In genomic region chr11:70238591-70239440, GRCm38 (mm10) we compare ENCODE assay signal across 8 mouse cellular contexts. TPM values are rescaled to one million over a fixed set of nuclear protein-coding genes. Genes with fewer than 3 reads are reported as not detected.
DNase-seq lines count a peak whose midpoint lies in the region; ATAC-seq and TF ChIP-seq lines count a peak whose summit lies in the region.

No protein-coding gene starts in this region.

- no peaks in the 10 kb centered on the region for H3K9me3 ChIP-seq in forebrain, embryonic 16.5 days (ENCODE audit: control insufficient read depth, low read length)
- H3K9me3 ChIP-seq in neural tube, embryonic 13.5 days: no peaks in the 10 kb centered on the region

- peak overlapping the region; percentile 98 for H3K4me3 ChIP-seq in left cerebral cortex, adult 2 months
- peak overlapping the region; percentile 94 for H3K4me3 ChIP-seq in bone marrow macrophage, adult 2 months (ENCODE audit: insufficient read depth, low read length)
- peak overlapping the region; percentile 58 for H3K4me3 ChIP-seq in forebrain, embryonic 16.5 days (replicated peaks; ENCODE audit: low read length)
- H3K4me3 ChIP-seq in neural tube, embryonic 13.5 days: peak overlapping the region; percentile 95

- H3K4me1 ChIP-seq in bone marrow macrophage, adult 2 months (ENCODE audit: control insufficient read depth, insufficient read depth, low read length): peaks cover 22% of the 10 kb centered on the region
- peaks cover 27% of the 10 kb centered on the region for H3K4me1 ChIP-seq in forebrain, embryonic 16.5 days (replicated peaks; ENCODE audit: control insufficient read depth, insufficient read depth, low read length)
- H3K4me1 ChIP-seq in neural tube, embryonic 13.5 days (replicated peaks): peaks cover 38% of the 10 kb centered on the region

- TF ChIP-seq POLR2A in bone marrow macrophage, adult 2 months (IDR thresholded peaks at IDR 0.05; ENCODE audit: borderline replicate concordance, low read depth, low read length): no peak

- H3K27me3 ChIP-seq in forebrain, embryonic 16.5 days (replicated peaks; ENCODE audit: control insufficient read depth, insufficient read depth, low read length): no peaks in the 10 kb centered on the region
- no peaks in the 10 kb centered on the region for H3K27me3 ChIP-seq in neural tube, embryonic 13.5 days

- ATAC-seq in forebrain, embryonic 16.5 days: no peak
- ATAC-seq in neural tube, embryonic 13.5 days (ENCODE audit: low read depth): 0 out of 2 replicates have a peak, but pooled peaks have one; percentile 3

- intact Hi-C loops in left cerebral cortex, adult 2 months (cut with DNase I): loop anchor here (10.0 kb wide), 1 partner anchor 416 kb away; the partner anchor contains the start of genes Eno3 and Pfn1
- intact Hi-C loops in left cerebral cortex, postnatal 10 days (cut with DNase I): no loop called here

- peaks cover 4% of the 10 kb centered on the region; the same call in 1 of the 2 replicates for H3K36me3 ChIP-seq in forebrain, embryonic 16.5 days (ENCODE audit: control insufficient read depth, insufficient read depth)
- H3K36me3 ChIP-seq in neural tube, embryonic 13.5 days: peaks cover 20% of the 10 kb centered on the region

- H3K9ac ChIP-seq in forebrain, embryonic 16.5 days (replicated peaks; ENCODE audit: low read depth, low read length): peak overlapping the region; percentile 70
- H3K9ac ChIP-seq in neural tube, embryonic 13.5 days: peak overlapping the region; percentile 94

- no peak for TF ChIP-seq CTCF in left cerebral cortex, adult 2 months (IDR thresholded peaks at IDR 0.05)
- TF ChIP-seq CTCF in bone marrow macrophage, adult 2 months (IDR thresholded peaks at IDR 0.05; ENCODE audit: low read depth, low read length): no peak

- 10% methylated on average over 23 of the region's 23 CpGs for whole genome bisulfite sequencing in forebrain, embryonic 16.5 days
- 14% methylated on average over 23 of the region's 23 CpGs for WGBS in neural tube, embryonic 13.5 days

- no peak for DNase-seq in left cerebral cortex, adult 2 months (ENCODE audit: extremely low spot score in 1 of 2, low spot score in 2 of 2)
- DNase-seq in left cerebral cortex, postnatal 10 days (ENCODE audit: extremely low spot score in 1 of 2, low spot score in 2 of 2): no peak
- DNase-seq in kidney, postnatal 4 days: peak; percentile 32 to 49
- no peak for DNase-seq in layer of hippocampus, adult 11-12 months (ENCODE audit: low spot score)
- DNase-seq in right cerebral cortex, adult 2 months (ENCODE audit: low spot score in 2 of 2): no peak

- H3K27ac ChIP-seq in left cerebral cortex, adult 2 months: peak overlapping the region; percentile 92
- peak overlapping the region; percentile 92 for H3K27ac ChIP-seq in bone marrow macrophage, adult 2 months (ENCODE audit: insufficient read depth, low read depth, low read length)
- H3K27ac ChIP-seq in forebrain, embryonic 16.5 days (ENCODE audit: low read length): peak overlapping the region; percentile 70
- peak overlapping the region; percentile 95 for H3K27ac ChIP-seq in neural tube, embryonic 13.5 days (replicated peaks)

- H3K4me2 ChIP-seq in forebrain, embryonic 16.5 days (ENCODE audit: low read length): peak overlapping the region; percentile 88
- H3K4me2 ChIP-seq in neural tube, embryonic 13.5 days: peak overlapping the region; percentile 99

RNA-seq across cellular contexts. Expression of gene Gm21988, which starts 0.8 kb away (rescaled TPM):
- 1 to 10 TPM; 4.9 to 5.3 TPM for total RNA-seq in left cerebral cortex, adult 2 months (2021)
- 1 to 10 TPM; 6.0 to 8.7 TPM for total RNA-seq in left cerebral cortex, postnatal 10 days (2021)
- 3.3 and 4.8 TPM in 2 replicates for polyA plus RNA-seq in bone marrow macrophage, adult 2 months (2012; ENCODE audit: insufficient read depth, insufficient read length, missing spikeins)
- polyA plus RNA-seq in forebrain, embryonic 16.5 days (2015; fragmentation: Nextera tagmentation; extraction: Ambion mirVana): 13.2 and 14.6 TPM in 2 replicates
- 17.0 and 18.3 TPM in 2 replicates for polyA plus RNA-seq in neural tube, embryonic 13.5 days (2015; fragmentation: Nextera tagmentation; extraction: Ambion mirVana)

RNA-seq across cellular contexts. Expression of gene Rnasek, which starts 0.8 kb away (rescaled TPM):
- total RNA-seq in left cerebral cortex, adult 2 months (2021): 100 to 1,000 TPM; 241 to 270 TPM
- total RNA-seq in left cerebral cortex, postnatal 10 days (2021): 100 to 1,000 TPM; 279 to 285 TPM
- polyA plus RNA-seq in bone marrow macrophage, adult 2 months (2012; ENCODE audit: insufficient read depth, insufficient read length, missing spikeins): 322 and 354 TPM in 2 replicates
- 287 and 291 TPM in 2 replicates for polyA plus RNA-seq in forebrain, embryonic 16.5 days (2015; fragmentation: Nextera tagmentation; extraction: Ambion mirVana)
- polyA plus RNA-seq in neural tube, embryonic 13.5 days (2015; fragmentation: Nextera tagmentation; extraction: Ambion mirVana): 362 and 382 TPM in 2 replicates

RNA-seq across cellular contexts. Expression of gene 0610010K14Rik, which starts 1.1 kb away (rescaled TPM):
- total RNA-seq in left cerebral cortex, adult 2 months (2021): 10 to 100 TPM; 45.5 to 51.2 TPM
- 10 to 100 TPM; 53.7 to 54.1 TPM for total RNA-seq in left cerebral cortex, postnatal 10 days (2021)
- polyA plus RNA-seq in bone marrow macrophage, adult 2 months (2012; ENCODE audit: insufficient read depth, insufficient read length, missing spikeins): 49.9 and 53.0 TPM in 2 replicates
- polyA plus RNA-seq in forebrain, embryonic 16.5 days (2015; fragmentation: Nextera tagmentation; extraction: Ambion mirVana): 174 and 180 TPM in 2 replicates
- 161 and 174 TPM in 2 replicates for polyA plus RNA-seq in neural tube, embryonic 13.5 days (2015; fragmentation: Nextera tagmentation; extraction: Ambion mirVana)

RNA-seq across cellular contexts. Expression of gene Bcl6b, which starts 9.2 kb away (rescaled TPM):
- 1 to 10 TPM; 1.7 to 3.5 TPM for total RNA-seq in left cerebral cortex, adult 2 months (2021)
- total RNA-seq in left cerebral cortex, postnatal 10 days (2021): 1 to 10 TPM; 7.1 to 8.6 TPM
- 0.32 and 0.70 TPM in 2 replicates for polyA plus RNA-seq in bone marrow macrophage, adult 2 months (2012; ENCODE audit: insufficient read depth, insufficient read length, missing spikeins)
- polyA plus RNA-seq in forebrain, embryonic 16.5 days (2015; fragmentation: Nextera tagmentation; extraction: Ambion mirVana): 6.9 and 8.1 TPM in 2 replicates
- polyA plus RNA-seq in neural tube, embryonic 13.5 days (2015; fragmentation: Nextera tagmentation; extraction: Ambion mirVana): 6.0 and 6.1 TPM in 2 replicates

RNA-seq across cellular contexts. Expression of gene Alox12, which starts 16.3 kb away (rescaled TPM):
- total RNA-seq in left cerebral cortex, adult 2 months (2021): under 1 TPM; 0.16 to 0.19 TPM
- under 1 TPM; 0.32 to 0.41 TPM for total RNA-seq in left cerebral cortex, postnatal 10 days (2021)
- polyA plus RNA-seq in bone marrow macrophage, adult 2 months (2012; ENCODE audit: insufficient read depth, insufficient read length, missing spikeins): 0.27 TPM in 1 of 2 replicates, not detected in the other
- polyA plus RNA-seq in forebrain, embryonic 16.5 days (2015; fragmentation: Nextera tagmentation; extraction: Ambion mirVana): 0.42 and 0.82 TPM in 2 replicates
- 2.5 and 2.6 TPM in 2 replicates for polyA plus RNA-seq in neural tube, embryonic 13.5 days (2015; fragmentation: Nextera tagmentation; extraction: Ambion mirVana)

Comparison
In these comparisons a context has a peak if more than half of its experiments do, and no peak if none do; other contexts are left out.
1. DNase-seq: peak in kidney, postnatal 4 days (2 of 2); none in left cerebral cortex, adult 2 months (0 of 2), left cerebral cortex, postnatal 10 days (0 of 2), layer of hippocampus, adult 11-12 months (single experiment) and right cerebral cortex, adult 2 months (0 of 2).
2. Peak in every context shown above with its lines, with median percentiles within 50 percentile points of each other: H3K27ac ChIP-seq and H3K4me3 ChIP-seq.